Mouse (Mus musculus) adrenal gland, adult 8-10 months (tissue): Measurements from ENCODE around the gene Gnat1. TPM values are rescaled to one million over a fixed set of nuclear protein-coding genes. Genes with fewer than 3 reads are reported as not detected.

ENCODE experiments used
- DNase-seq: peaks from one replicate; pipeline ENCODE4 v3.0.0; 2022
- total RNA-seq, 4 experiments: library from RNA; stranded (reverse); gene quantifications; 2 replicates each; pipeline ENCODE4 v1.2.4; 2022

The Gnat1 gene
- total RNA-seq, 4 experiments from 2014 or later = 0.74 TPM; not detected in 3

GRCm38 (mm10) chr9:107644495-107645152 lies 34.9 kb downstream of the Gnat1 start:
- peak; percentile 82 for DNase-seq

DNA sequence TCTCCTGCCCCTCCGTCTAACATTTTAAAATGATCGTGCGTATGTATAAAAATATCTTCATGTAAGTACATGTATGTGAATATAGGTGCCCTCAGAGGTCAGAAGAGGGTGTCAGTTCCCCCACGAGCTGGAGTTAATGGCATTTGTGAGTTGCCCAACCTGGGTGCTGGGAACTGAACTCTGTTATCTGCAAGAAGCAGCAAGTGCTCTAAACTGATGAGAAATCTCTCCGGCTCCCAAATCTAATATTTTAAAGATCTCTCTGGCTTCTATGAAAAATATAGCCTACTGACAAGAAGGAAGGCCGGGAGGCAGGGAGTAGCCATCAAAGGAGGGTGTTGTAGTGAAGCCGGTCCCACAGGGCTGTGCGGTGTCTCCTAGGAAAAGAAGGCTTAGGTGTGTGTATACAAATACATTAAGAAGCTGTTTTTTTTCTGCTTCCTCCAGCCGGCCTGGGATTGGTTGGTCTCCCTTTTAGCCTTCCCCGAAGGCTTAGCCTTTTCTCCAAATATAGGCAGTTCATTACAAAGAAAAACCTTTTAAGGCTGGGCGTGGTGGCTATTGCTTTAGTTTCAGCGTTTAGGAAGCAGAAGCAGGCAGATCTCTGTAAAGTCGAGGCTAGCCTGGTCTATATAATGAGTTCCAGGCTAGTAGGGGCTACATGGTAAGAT lies 35.8 kb downstream of the Gnat1 start:
- DNase-seq = no peak

GRCm38 (mm10) chr9:107641666-107642065 lies 37.8 kb downstream of the Gnat1 start:
- DNase-seq = no peak

DNA sequence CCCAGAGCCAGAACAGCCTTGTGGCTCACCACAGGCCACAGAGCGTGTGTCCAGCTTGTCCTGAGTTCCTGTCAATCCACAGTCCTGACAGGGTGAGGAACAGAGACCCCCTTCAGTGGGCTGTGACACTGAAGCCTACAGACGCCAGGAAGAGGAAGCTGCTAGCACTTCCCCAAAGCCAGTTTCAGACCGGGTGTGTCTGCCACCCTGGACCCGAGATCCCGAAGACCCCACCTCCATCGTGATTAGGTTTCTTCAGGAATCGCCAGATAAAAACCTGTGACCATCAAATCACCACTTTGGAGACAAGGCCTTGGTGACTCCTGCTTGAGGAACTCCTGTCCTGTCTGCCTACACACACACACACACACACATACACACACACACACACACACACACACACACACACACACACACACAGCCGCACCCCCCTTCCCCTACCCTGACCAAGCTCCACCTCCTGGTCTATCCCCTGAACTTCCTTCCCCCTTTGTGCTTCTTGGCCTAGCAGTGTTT lies 39.2 kb downstream of the Gnat1 start:
- DNase-seq = no peak

DNA sequence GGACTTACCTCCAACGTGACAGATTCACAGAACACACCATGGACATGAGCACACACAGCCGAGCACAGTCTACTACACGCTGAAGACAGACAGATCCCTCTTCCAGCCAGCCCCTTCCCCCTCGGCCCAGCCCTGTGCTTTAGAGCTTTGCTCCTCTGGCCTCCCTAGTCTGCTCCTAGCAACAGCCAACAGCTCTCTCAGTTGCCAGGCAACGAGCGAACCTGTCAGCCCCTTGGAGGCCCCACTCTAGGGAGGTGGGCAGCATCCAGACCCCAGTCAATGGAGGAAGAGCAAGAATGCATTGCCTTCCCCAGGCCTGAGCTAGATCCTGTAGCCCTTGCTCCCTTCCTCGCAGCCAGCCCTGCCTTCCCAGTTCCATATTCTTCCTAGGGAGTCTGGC lies 42.4 kb downstream of the Gnat1 start:
- DNase-seq = no peak

- peak; percentile 97 for DNase-seq
These were observed 44.1 kb downstream of the Gnat1 start, which contains the start of gene Gnai2 for GRCm38 (mm10) chr9:107635279-107636028. Gene Gnai2, minus strand, starts transcription at chr9:107635367.

GRCm38 (mm10) chr9:107634406-107635278 lies 44.9 kb downstream of the Gnat1 start:
- no peak for DNase-seq

- DNase-seq = no peak
These were observed 45.7 kb downstream of the Gnat1 start for GRCm38 (mm10) chr9:107633661-107634405.

- DNase-seq = peak; percentile 77
These were observed 46.3 kb downstream of the Gnat1 start for GRCm38 (mm10) chr9:107633091-107633660.

DNA sequence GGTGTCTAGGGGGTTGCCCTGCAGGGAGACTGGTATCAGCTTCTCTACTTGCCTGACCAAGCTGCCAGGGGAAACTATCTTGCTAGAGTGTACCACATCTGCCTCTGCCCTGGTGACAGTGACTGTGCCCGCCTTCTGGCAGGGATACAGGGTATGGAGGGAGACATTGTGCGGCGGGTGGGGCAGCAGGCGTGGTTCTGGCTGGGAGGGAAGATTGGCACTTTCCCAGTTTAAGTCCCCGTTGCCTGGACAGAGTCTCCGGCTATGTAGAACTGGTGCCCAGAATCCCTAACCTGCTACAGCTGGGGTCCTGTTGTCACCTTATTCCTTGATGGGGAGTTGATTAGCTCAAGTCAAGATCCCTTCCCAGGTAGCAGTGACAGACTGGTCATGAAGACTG lies 47.0 kb downstream of the Gnat1 start:
- no peak for DNase-seq

- DNase-seq = no peak
These were observed 47.7 kb downstream of the Gnat1 start for GRCm38 (mm10) chr9:107631861-107632260.

DNA sequence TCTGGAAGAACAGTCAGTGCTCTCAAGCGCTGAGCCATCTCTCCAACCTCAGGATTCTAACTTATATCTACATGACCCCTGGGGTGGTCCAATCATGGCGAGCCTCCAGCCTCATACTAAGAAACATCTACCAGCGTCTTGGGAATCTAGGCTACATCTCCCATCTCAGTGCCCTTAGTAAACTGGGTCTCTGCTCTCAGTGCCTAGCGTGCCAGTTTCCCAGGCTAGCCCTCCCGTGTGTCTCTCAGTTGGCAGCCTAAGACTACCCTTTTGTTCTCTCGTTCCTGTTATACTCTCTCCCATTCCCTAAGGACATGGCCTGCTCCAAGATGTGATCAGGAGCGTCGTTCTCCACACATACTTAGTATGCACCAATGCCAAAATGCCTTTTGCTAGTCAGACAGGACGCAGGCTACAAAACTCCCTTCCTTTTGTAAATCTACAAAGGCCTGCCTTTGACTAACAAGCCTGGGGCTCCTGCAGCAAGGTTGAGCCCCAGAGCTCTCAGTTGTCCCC lies 48.1 kb downstream of the Gnat1 start:
- DNase-seq = no peak

GRCm38 (mm10) chr9:107630576-107630975 lies 48.9 kb downstream of the Gnat1 start:
- DNase-seq = no peak

DNA sequence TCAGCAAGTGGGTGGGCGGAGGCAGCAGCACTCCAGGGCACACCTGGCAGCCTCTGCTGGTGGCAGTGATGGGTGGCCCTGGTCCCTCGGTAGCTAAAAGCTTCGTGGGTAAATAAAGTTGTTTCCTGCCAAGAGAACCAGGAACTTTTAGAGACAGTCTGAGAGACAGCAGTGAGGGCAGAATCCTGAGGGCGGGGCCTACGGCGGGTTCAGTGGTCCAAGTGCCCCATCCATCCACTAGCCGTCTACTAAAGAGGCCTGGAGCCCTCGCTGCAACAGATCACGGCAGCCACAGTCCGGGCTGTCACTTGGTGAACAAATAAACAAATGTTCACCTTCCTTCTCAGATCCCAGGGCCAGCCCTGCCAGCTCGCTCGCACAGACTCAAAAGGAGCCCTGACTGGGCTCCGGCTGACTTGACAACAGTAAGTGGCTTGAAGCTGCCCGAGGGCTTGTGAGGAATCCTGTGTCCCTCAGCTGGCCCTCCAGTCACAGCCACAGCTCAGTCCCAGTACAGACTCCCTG lies 49.5 kb downstream of the Gnat1 start:
- no peak for DNase-seq

- no peak for DNase-seq
These were observed 50.1 kb downstream of the Gnat1 start for GRCm38 (mm10) chr9:107629411-107629730.

- no peak for DNase-seq
These were observed 50.6 kb downstream of the Gnat1 start for GRCm38 (mm10) chr9:107628721-107629410.

DNA sequence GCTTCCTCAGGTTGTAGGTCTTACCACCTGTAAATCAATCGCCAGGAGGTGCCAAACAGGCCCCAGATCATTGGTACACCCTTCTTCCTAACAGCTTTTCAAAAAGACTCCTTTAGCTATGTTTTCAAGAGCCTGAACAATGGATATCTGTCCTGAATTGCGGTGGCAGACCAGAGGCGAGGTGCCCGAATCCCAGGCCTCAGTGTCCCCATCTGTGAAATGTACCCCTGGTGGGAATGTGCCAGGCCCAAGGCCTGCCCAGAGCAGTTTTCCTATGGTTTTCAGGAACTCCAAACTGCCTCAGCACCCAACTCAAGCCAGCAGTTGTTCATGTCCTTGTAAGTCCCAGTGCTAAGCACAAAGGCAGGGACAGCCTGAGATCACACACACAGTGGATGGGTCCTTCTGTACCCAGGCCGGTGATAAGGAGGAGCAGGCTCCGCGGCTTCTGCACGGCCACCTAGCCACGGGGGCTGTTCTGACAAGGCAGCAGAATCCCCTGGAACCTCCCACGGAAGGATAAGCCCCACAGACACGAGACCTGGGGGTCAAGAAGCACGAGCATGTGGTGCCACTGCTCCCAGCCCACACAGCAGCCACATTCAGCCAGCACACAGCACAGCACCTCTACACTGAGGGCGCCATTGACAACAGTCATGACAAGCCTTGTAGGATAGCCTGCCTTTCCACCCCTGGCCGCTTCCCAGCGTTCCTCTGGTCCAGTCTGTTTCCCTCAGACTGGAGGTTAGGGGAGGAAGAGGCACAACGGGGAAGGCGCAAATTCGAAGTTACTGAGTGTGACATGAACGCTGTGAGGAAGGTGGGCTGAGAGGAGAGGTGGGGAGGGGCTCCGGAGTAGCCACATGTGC lies 51.9 kb downstream of the Gnat1 start:
- DNase-seq = no peak

- DNase-seq = peak; percentile 61
These were observed 52.7 kb downstream of the Gnat1 start for GRCm38 (mm10) chr9:107626844-107627277.
